Mouse (Mus musculus): ENCODE measurements around the gene Il22ra1. TPM values are rescaled to one million over a fixed set of nuclear protein-coding genes. Genes with fewer than 3 reads are reported as not detected.
A peak's percentile ranks its signal among the peaks of the same experiment; 100 is the strongest.
"Not testable (repeated sequence)": the region's sequence is repeated elsewhere in the genome, so short reads cannot be mapped to it uniquely, and the experiment has no call there.

Il22ra1 gene
- polyA plus RNA-seq, 1 experiment from 2014 or later: 0.04 TPM

DNA sequence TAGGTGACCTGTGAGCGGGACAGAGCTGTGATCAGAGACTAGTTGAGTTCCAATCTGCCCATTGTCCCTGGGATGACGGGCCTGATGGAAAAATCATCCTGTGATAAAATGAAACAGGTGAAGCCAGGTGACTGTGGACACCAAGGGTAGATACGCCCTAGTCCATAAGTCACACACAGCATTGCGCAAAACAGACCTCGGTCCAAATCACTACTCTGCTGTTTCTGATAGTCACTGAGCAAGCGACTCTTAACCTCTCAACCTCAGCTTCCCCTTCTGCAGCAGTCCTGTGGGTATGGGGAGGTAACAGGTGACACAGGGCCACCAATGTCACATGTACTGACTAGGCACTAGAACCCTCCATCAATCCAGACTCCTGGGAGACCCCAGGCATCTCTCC, 21.9 kb upstream of the Il22ra1 start:
- 0 out of 2 replicates have a peak, but pooled peaks cover 3% of the 10 kb centered on the region for H3K4me1 ChIP-seq (replicated peaks; ENCODE audit: insufficient read depth, low read length)
- WGBS: 89% methylated on average over 6 of the region's 6 CpGs

DNA sequence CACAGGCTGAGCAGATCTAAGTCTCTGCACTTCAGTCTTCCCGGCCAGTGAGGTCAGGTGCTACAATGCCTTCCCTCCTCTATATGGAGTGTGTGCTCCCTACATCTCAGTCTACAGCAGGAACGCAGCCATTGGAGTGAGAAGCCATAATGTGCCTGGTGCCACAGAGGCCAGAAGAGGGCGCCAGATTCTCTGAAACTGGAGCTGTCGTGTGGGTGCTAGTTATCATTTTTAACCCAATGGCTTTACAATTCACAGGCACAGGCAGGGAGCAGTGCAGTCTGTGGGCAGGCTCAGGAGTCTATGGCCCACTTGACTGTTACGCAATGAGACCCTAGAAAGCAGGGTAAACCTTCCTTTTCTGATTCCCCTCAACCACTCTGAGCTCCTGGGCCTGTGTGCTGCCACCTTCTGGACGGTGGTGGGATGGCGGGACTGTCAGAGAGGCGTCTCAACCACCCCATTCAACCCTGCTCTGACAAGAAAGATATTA, 18.9 kb upstream of the Il22ra1 start:
- Histone ChIP-seq H3K36me3 (ENCODE audit: insufficient read depth, low read length) (no peaks in the 10 kb centered on the region), H3K4me1 (replicated peaks; ENCODE audit: insufficient read depth, low read length) (no peaks in the 10 kb centered on the region), H3K27ac (no peak overlapping the region), H3K4me2 (ENCODE audit: low read length) (peak overlapping the region; percentile 50), H3K9me3 (replicated peaks; ENCODE audit: low read length) (no peaks in the 10 kb centered on the region), H3K9ac (ENCODE audit: low read depth, low read length) (no peak overlapping the region), H3K27me3 (ENCODE audit: insufficient read depth, low read length) (no peaks in the 10 kb centered on the region), H3K4me3 (replicated peaks; ENCODE audit: low read depth, low read length) (peak overlapping the region; percentile 20; the same call in 1 of the 2 replicates)
- DNase-seq (ENCODE audit: low spot score) (peak; percentile 84), ATAC-seq (replicated peaks; ENCODE audit: low FRiP score, low read depth) (peak; percentile 60)
- WGBS: 7% methylated on average over 8 of the region's 8 CpGs
- peak; percentile 88 for TF ChIP-seq CTCF (IDR thresholded peaks at IDR 0.05; ENCODE audit: low read depth)

More for the DNA sequence above, 21.9 kb upstream of the Il22ra1 start:
- DNase-seq (ENCODE audit: low spot score): no peak
- ATAC-seq (replicated peaks; ENCODE audit: low FRiP score, low read depth): no peak
- Histone ChIP-seq H3K4me3 (replicated peaks; ENCODE audit: low read depth, low read length) (no peak overlapping the region), H3K9ac (ENCODE audit: low read depth, low read length) (no peak overlapping the region), H3K27me3 (ENCODE audit: insufficient read depth, low read length) (no peaks in the 10 kb centered on the region), H3K4me2 (ENCODE audit: low read length) (no peak overlapping the region), H3K36me3 (ENCODE audit: insufficient read depth, low read length) (no peaks in the 10 kb centered on the region), H3K27ac (no peak overlapping the region), H3K9me3 (replicated peaks; ENCODE audit: low read length) (no peaks in the 10 kb centered on the region)
- no peak for TF ChIP-seq CTCF (IDR thresholded peaks at IDR 0.05; ENCODE audit: low read depth)

DNA sequence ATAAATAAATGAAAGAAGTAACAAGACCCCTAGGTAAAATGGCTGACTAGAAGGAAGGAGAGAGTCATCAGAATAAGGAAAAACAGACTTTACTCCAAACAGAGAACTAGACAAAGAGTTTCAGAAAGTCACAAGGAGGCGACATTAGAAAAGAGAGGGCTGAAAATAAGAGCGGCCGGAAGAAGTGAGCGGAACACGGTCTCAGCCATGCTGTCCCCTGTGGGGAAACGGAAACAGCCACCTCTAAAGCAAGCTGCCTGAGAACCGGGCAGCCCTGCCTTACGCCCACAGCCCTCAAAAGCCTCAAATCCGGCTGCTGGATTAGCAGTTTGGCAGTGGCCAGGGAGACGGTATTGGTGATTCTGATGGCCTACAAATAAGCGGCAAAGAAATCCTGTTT, 18.4 kb upstream of the Il22ra1 start:
- H3K27me3 ChIP-seq (ENCODE audit: insufficient read depth, low read length): no peaks in the 10 kb centered on the region
- no peak overlapping the region for H3K4me3 ChIP-seq (replicated peaks; ENCODE audit: low read depth, low read length)
- ATAC-seq (replicated peaks; ENCODE audit: low FRiP score, low read depth): no peak
- no peaks in the 10 kb centered on the region for H3K4me1 ChIP-seq (replicated peaks; ENCODE audit: insufficient read depth, low read length)
- TF ChIP-seq CTCF (IDR thresholded peaks at IDR 0.05; ENCODE audit: low read depth): no peak
- no peak overlapping the region for H3K9ac ChIP-seq (ENCODE audit: low read depth, low read length)
- no peak for DNase-seq (ENCODE audit: low spot score)
- WGBS: 78% methylated on average over 11 of the region's 11 CpGs
- no peak overlapping the region for H3K4me2 ChIP-seq (ENCODE audit: low read length)
- H3K9me3 ChIP-seq (replicated peaks; ENCODE audit: low read length): no peaks in the 10 kb centered on the region
- H3K27ac ChIP-seq: no peak overlapping the region
- H3K36me3 ChIP-seq (ENCODE audit: insufficient read depth, low read length): no peaks in the 10 kb centered on the region

DNA sequence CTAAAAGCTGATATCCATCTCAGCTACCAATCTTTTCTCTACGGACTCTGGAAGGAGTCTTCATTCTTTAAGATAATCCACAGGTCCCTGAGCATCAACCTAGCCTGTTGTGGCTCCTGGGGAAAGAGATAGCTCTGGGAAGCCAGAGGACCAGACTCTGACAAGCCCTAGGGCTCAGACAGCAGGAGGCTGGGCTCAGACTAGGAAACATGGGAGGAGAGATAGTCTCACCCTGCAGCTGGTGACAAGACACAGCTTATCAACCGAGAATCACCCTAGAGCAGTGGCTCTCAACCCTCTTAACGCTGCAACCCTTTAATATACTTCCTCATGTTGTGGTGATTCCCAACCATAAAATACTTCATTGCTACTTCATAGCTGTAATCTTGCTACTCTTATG, 17.6 kb upstream of the Il22ra1 start:
- H3K9ac ChIP-seq (ENCODE audit: low read depth, low read length): no peak overlapping the region

DNA sequence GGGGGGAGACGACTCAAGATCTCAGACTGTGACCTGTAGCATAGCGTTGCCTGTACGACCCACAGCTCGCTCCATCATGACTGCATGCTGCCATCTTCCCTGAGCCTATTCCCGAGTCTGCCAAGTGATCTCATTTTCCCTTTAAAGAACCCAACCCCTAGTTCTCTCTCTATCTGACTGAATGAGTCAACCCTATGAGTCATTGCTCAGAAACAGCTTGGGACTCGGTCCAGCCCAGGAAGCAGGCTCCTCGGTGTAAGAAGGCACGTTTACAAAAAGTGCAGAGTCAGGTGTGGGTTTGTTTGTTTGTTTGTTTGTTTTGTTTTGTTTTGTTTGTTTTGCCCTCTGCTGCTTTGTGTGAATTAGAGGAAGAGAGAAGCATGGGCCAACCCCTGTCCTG, 13.2 kb upstream of the Il22ra1 start:
- H3K27ac ChIP-seq: no peak overlapping the region
- H3K36me3 ChIP-seq (ENCODE audit: insufficient read depth, low read length): no peaks in the 10 kb centered on the region
- no peak overlapping the region for H3K4me3 ChIP-seq (replicated peaks; ENCODE audit: low read depth, low read length)
- no peaks in the 10 kb centered on the region for H3K9me3 ChIP-seq (replicated peaks; ENCODE audit: low read length)
- no peak overlapping the region for H3K4me2 ChIP-seq (ENCODE audit: low read length)
- DNase-seq (ENCODE audit: low spot score) (no peak), ATAC-seq (replicated peaks; ENCODE audit: low FRiP score, low read depth) (no peak)
- no peaks in the 10 kb centered on the region for H3K27me3 ChIP-seq (ENCODE audit: insufficient read depth, low read length)
- no peaks in the 10 kb centered on the region for H3K4me1 ChIP-seq (replicated peaks; ENCODE audit: insufficient read depth, low read length)
- H3K9ac ChIP-seq (ENCODE audit: low read depth, low read length): no peak overlapping the region
- 75% methylated on average over 8 of the region's 8 CpGs for WGBS
- TF ChIP-seq CTCF (IDR thresholded peaks at IDR 0.05; ENCODE audit: low read depth): no peak

More for the DNA sequence above, 17.6 kb upstream of the Il22ra1 start:
- no peaks in the 10 kb centered on the region for H3K36me3 ChIP-seq (ENCODE audit: insufficient read depth, low read length)
- no peak overlapping the region for H3K27ac ChIP-seq
- no peaks in the 10 kb centered on the region for H3K9me3 ChIP-seq (replicated peaks; ENCODE audit: low read length)
- DNase-seq (ENCODE audit: low spot score) (no peak), ATAC-seq (replicated peaks; ENCODE audit: low FRiP score, low read depth) (no peak)
- H3K4me3 ChIP-seq (replicated peaks; ENCODE audit: low read depth, low read length): no peak overlapping the region
- no peak overlapping the region for H3K4me2 ChIP-seq (ENCODE audit: low read length)
- no peaks in the 10 kb centered on the region for H3K27me3 ChIP-seq (ENCODE audit: insufficient read depth, low read length)
- no peaks in the 10 kb centered on the region for H3K4me1 ChIP-seq (replicated peaks; ENCODE audit: insufficient read depth, low read length)
- 85% methylated on average over 3 of the region's 3 CpGs for WGBS
- no peak for TF ChIP-seq CTCF (IDR thresholded peaks at IDR 0.05; ENCODE audit: low read depth)

DNA sequence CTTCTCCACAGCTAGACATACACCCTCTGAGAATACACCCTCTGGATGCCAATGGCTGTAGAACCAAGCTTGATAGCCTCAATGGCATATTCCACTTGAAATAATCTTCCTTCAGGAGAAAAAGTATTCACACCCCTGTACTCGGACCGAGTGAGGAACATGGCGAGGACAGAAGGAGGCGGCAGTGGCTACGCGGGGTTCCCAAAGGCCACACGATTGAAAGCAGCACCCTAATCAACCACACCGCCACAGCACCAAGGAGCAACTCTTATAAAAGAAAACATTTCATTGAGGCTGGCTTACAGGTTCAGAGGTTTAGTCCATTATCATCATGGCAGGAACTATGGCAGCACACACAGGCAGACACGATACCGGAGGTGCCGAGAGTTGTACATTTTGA, 11.5 kb upstream of the Il22ra1 start:
- H3K4me3 ChIP-seq (replicated peaks; ENCODE audit: low read depth, low read length); H3K9ac ChIP-seq (ENCODE audit: low read depth, low read length); H3K9me3 ChIP-seq (replicated peaks; ENCODE audit: low read length); H3K4me2 ChIP-seq (ENCODE audit: low read length); H3K4me1 ChIP-seq (replicated peaks; ENCODE audit: insufficient read depth, low read length); DNase-seq (ENCODE audit: low spot score); ATAC-seq (replicated peaks; ENCODE audit: low FRiP score, low read depth); H3K36me3 ChIP-seq (ENCODE audit: insufficient read depth, low read length); H3K27ac ChIP-seq; H3K27me3 ChIP-seq (ENCODE audit: insufficient read depth, low read length): not testable (repeated sequence)
- WGBS: 97% methylated on average over 11 of the region's 11 CpGs
